Mouse (Mus musculus): ENCODE measurements around the gene Ube3c.

DNA sequence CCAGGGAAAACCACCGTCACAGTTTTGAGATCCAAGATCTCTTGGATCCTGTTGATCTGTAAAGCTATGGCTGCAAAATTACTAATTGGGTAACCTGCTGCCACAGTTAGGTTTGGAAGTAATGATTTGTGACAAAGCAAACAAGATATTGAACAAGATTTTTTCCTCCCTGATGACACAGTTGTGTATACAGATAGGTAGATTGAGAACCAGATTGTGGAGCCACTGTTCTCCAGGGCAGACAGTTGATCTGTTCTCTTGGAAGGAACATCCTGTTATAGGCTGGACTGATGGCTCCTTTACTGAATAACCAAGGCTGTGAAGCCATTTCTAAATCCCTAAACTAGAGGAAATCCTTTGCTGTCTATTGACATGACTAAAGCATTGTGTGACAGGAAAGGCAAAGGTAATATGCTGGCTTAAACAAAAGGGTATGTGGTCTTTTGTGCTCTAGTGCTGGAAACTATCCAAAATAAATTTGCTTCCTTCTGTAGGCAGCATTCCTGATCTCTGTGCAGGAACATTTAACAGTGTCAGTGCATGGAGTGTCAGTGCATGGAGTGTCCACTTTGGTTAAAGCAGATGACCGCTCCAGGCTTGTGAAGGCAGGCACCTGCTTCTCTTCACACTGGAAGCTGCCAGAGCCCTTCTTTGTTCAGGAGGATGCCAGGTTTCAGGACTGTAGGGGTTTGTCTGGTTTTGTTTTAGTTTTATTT lies 15.0 kb downstream of the Ube3c start:
- TF ChIP-seq POLR2A (IDR thresholded peaks at IDR 0.05; ENCODE audit: low read depth, low read length) (no peak), CTCF (conservative IDR thresholded peaks at IDR 0.05; ENCODE audit: insufficient read depth, insufficient read length, low read depth, low read length) (no peak)
